Mouse (Mus musculus) forebrain, postnatal 0 days (tissue): Measurements from ENCODE around the gene Agbl5. TPM values are rescaled to one million over a fixed set of nuclear protein-coding genes. Genes with fewer than 3 reads are reported as not detected.
A peak's percentile ranks its signal among the peaks of the same experiment; 100 is the strongest.

Experiments used
- ATAC-seq: fragments of 200-750 bp; cut with Nextera tagmentation; 2 replicates; pipeline ENCODE4 v1.8.0; 2017; ENCODE audit warnings: mild to moderate bottlenecking, moderate library complexity
- DNase-seq: peaks from one replicate; pipeline ENCODE4 v3.0.0-alpha.2; 2015
- H3K27ac ChIP-seq: fragments of 300-500 bp; sonication (generic); 2 replicates; pipeline ENCODE4 v1.5.1; 2014; ENCODE audit warnings: low read depth, mild to moderate bottlenecking, antibody characterized with exemption, low read length, moderate library complexity, mixed read lengths
- H3K27me3 ChIP-seq: fragments of 300-500 bp; sonication (generic); 2 replicates; pipeline ENCODE4 v1.6.1; 2014; ENCODE audit warnings: mild to moderate bottlenecking, low read length, mixed read lengths; ENCODE audit not compliant: insufficient read depth
- H3K36me3 ChIP-seq: fragments of 300-500 bp; sonication (generic); 2 replicates; pipeline ENCODE4 v1.6.1; 2014; ENCODE audit warnings: mild to moderate bottlenecking, moderate library complexity; ENCODE audit not compliant: insufficient read depth
- H3K4me1 ChIP-seq: fragments of 300-500 bp; sonication (generic); 2 replicates; pipeline ENCODE4 v1.6.1; 2014; ENCODE audit warnings: antibody characterized with exemption; ENCODE audit not compliant: insufficient read depth
- H3K4me2 ChIP-seq: fragments of 300-500 bp; sonication (generic); 2 replicates; pipeline ENCODE4 v1.6.1; 2014; ENCODE audit warnings: low read depth, mild to moderate bottlenecking, moderate library complexity
- H3K4me3 ChIP-seq: fragments of 300-500 bp; sonication (generic); 2 replicates; pipeline ENCODE4 v1.5.1; 2014; ENCODE audit warnings: low read depth, low read length, mixed read lengths
- H3K9ac ChIP-seq: fragments of 300-500 bp; sonication (generic); 2 replicates; pipeline ENCODE4 v1.6.1; 2014; ENCODE audit warnings: mild to moderate bottlenecking
- H3K9me3 ChIP-seq: fragments of 300-500 bp; sonication (generic); 2 replicates; pipeline ENCODE4 v1.6.1; 2016; ENCODE audit warnings: low read length
- CTCF ChIP-seq: sonication (generic); IDR thresholded peaks from 2 replicates; pipeline ENCODE4 v1.5.1; 2016; ENCODE audit warnings: antibody characterized with exemption, control low read depth, low read depth
- WGBS: fragments of 180-500 bp; shearing (Covaris S2); extraction: QIAGEN DNeasy Blood & Tissue Kit; methylation state at CpG from one replicate; pipeline ENCODE4 v1.1.7; 2014; 5-methylcytosine and 5-hydroxymethylcytosine counted together
- polyA plus RNA-seq: library from polyadenylated mRNA; unstranded; fragments of >200 nt; fragmentation: Nextera tagmentation; extraction: Ambion mirVana; gene quantifications from 2 replicates; pipeline ENCODE4 v1.2.1, GENCODE M21; 2015
- total RNA-seq: library from RNA; depleted of rRNA; stranded (reverse); fragments of >200 nt; gene quantifications from 2 replicates; pipeline ENCODE4 v1.2.3, GENCODE M21; 2014

Agbl5 gene
- total and polyA plus RNA-seq, 2 experiments from 2014 or later = 21.5 to 52.2 TPM

- 95% methylated on average over 5 of the region's 5 CpGs for whole genome bisulfite sequencing
- no peaks in the 10 kb centered on the region for H3K9me3 ChIP-seq
- no peak for TF ChIP-seq CTCF
- no peak overlapping the region for H3K27ac ChIP-seq
- DNase-seq (no peak), ATAC-seq (no peak)
- H3K4me2 ChIP-seq = no peak overlapping the region
- no peak overlapping the region for H3K4me3 ChIP-seq
- H3K27me3 ChIP-seq = no peaks in the 10 kb centered on the region
- no peaks in the 10 kb centered on the region for H3K36me3 ChIP-seq
- no peak overlapping the region for H3K9ac ChIP-seq
- H3K4me1 ChIP-seq = 0 out of 2 replicates have a peak, but pooled peaks cover 4% of the 10 kb centered on the region
Measured at GRCm38 (mm10) chr5:30925217-30925616, 36.7 kb downstream of the Agbl5 start.

GRCm38 (mm10) chr5:30926073-30926472 lies 37.6 kb downstream of the Agbl5 start:
- Histone ChIP-seq H3K4me1 (0 out of 2 replicates have a peak, but pooled peaks cover 4% of the 10 kb centered on the region), H3K27ac (no peak overlapping the region), H3K9ac (no peak overlapping the region), H3K4me2 (no peak overlapping the region), H3K27me3 (no peaks in the 10 kb centered on the region), H3K4me3 (no peak overlapping the region), H3K9me3 (no peaks in the 10 kb centered on the region), H3K36me3 (no peaks in the 10 kb centered on the region)
- DNase-seq (no peak), ATAC-seq (no peak)
- WGBS = 74% methylated on average over 2 of the region's 2 CpGs
- TF ChIP-seq CTCF = no peak

- no peak for TF ChIP-seq CTCF
- ATAC-seq (peak; percentile 87), DNase-seq (peak; percentile 67)
- Histone ChIP-seq H3K4me1 (no peaks in the 10 kb centered on the region), H3K9me3 (no peaks in the 10 kb centered on the region), H3K27me3 (no peaks in the 10 kb centered on the region), H3K9ac (no peak overlapping the region), H3K36me3 (peaks cover 2% of the 10 kb centered on the region; the same call in 1 of the 2 replicates), H3K4me3 (no peak overlapping the region), H3K4me2 (peak overlapping the region; percentile 21; the same call in 1 of the 2 replicates), H3K27ac (no peak overlapping the region)
- WGBS = 42% methylated on average over 7 of the region's 7 CpGs
Measured at GRCm38 (mm10) chr5:30927945-30928529, 39.5 kb downstream of the Agbl5 start.

GRCm38 (mm10) chr5:30930121-30930520 lies 41.6 kb downstream of the Agbl5 start:
- Histone ChIP-seq H3K27me3 (no peaks in the 10 kb centered on the region), H3K9ac (no peak overlapping the region), H3K4me3 (no peak overlapping the region), H3K4me2 (no peak overlapping the region), H3K9me3 (no peaks in the 10 kb centered on the region), H3K36me3 (peaks cover 8% of the 10 kb centered on the region; the same call in 1 of the 2 replicates), H3K27ac (no peak overlapping the region), H3K4me1 (no peaks in the 10 kb centered on the region)
- DNase-seq (peak; percentile 84), ATAC-seq (peak; percentile 66)
- TF ChIP-seq CTCF = peak; percentile 80
- WGBS = 35% methylated on average over 4 of the region's 4 CpGs

- Histone ChIP-seq H3K36me3 (peaks cover 8% of the 10 kb centered on the region; the same call in 1 of the 2 replicates), H3K9ac (no peak overlapping the region), H3K4me3 (no peak overlapping the region), H3K27ac (no peak overlapping the region), H3K4me2 (no peak overlapping the region), H3K9me3 (no peaks in the 10 kb centered on the region), H3K27me3 (no peaks in the 10 kb centered on the region), H3K4me1 (no peaks in the 10 kb centered on the region)
- ATAC-seq = no peak
- no peak for DNase-seq
- no peak for TF ChIP-seq CTCF
- 65% methylated on average over 6 of the region's 6 CpGs for WGBS
Measured at GRCm38 (mm10) chr5:30930846-30931245, 42.4 kb downstream of the Agbl5 start.

- Histone ChIP-seq H3K4me3 (no peak overlapping the region), H3K27ac (no peak overlapping the region), H3K27me3 (no peaks in the 10 kb centered on the region), H3K4me1 (no peaks in the 10 kb centered on the region), H3K4me2 (no peak overlapping the region), H3K9ac (no peak overlapping the region), H3K9me3 (no peaks in the 10 kb centered on the region), H3K36me3 (peaks cover 8% of the 10 kb centered on the region; the same call in 1 of the 2 replicates)
- 87% methylated on average over 4 of the region's 4 CpGs for whole genome bisulfite sequencing
- no peak for TF ChIP-seq CTCF
- DNase-seq (no peak), ATAC-seq (no peak)
Measured at GRCm38 (mm10) chr5:30931378-30931777, 42.9 kb downstream of the Agbl5 start.

GRCm38 (mm10) chr5:30933705-30934104 lies 45.2 kb downstream of the Agbl5 start:
- H3K9me3 ChIP-seq = no peaks in the 10 kb centered on the region
- H3K4me2 ChIP-seq = no peak overlapping the region
- H3K9ac ChIP-seq = no peak overlapping the region
- no peak for ATAC-seq
- DNase-seq = no peak
- no peaks in the 10 kb centered on the region for H3K4me1 ChIP-seq
- 63% methylated on average over 5 of the region's 5 CpGs for WGBS
- TF ChIP-seq CTCF = no peak
- H3K36me3 ChIP-seq = peaks cover 8% of the 10 kb centered on the region; the same call in 1 of the 2 replicates
- H3K27me3 ChIP-seq = no peaks in the 10 kb centered on the region
- no peak overlapping the region for H3K4me3 ChIP-seq
- no peak overlapping the region for H3K27ac ChIP-seq
